Mouse (Mus musculus) heart, postnatal 0 days (tissue): ENCODE results near the gene Nek2. TPM values are rescaled to one million over a fixed set of nuclear protein-coding genes. Genes with fewer than 3 reads are reported as not detected.

Source experiments
- ATAC-seq: fragments of 200-750 bp; cut with Nextera tagmentation; 2 replicates; pipeline ENCODE4 v1.8.0; 2017; ENCODE audit warnings: low read depth, moderate number of reproducible peaks, moderate library complexity; ENCODE audit not compliant: insufficient read depth
- DNase-seq: peaks from one replicate; pipeline ENCODE4 v3.0.0-alpha.2; 2016; ENCODE audit warnings: low spot score
- H3K27ac ChIP-seq: fragments of 300-500 bp; sonication (generic); 2 replicates; pipeline ENCODE4 v1.5.1; 2014; ENCODE audit warnings: low read depth, mild to moderate bottlenecking
- H3K27me3 ChIP-seq: fragments of 300-500 bp; sonication (generic); 2 replicates; pipeline ENCODE4 v1.6.1; 2014; ENCODE audit warnings: low read length, mixed read lengths; ENCODE audit not compliant: control insufficient read depth, insufficient read depth
- H3K36me3 ChIP-seq: fragments of 300-500 bp; sonication (generic); replicated peaks from 2 replicates; pipeline ENCODE4 v1.6.1; 2014; ENCODE audit warnings: low read length, mixed read lengths; ENCODE audit not compliant: control insufficient read depth, insufficient read depth
- H3K4me1 ChIP-seq: fragments of 300-500 bp; sonication (generic); 2 replicates; pipeline ENCODE4 v1.6.1; 2014; ENCODE audit warnings: antibody characterized with exemption; ENCODE audit not compliant: control insufficient read depth, insufficient read depth
- H3K4me2 ChIP-seq: fragments of 300-500 bp; sonication (generic); 2 replicates; pipeline ENCODE4 v1.6.1; 2014; ENCODE audit warnings: low read depth, mild to moderate bottlenecking, low read length, moderate library complexity
- H3K4me3 ChIP-seq: fragments of 300-500 bp; sonication (generic); 2 replicates; pipeline ENCODE4 v1.5.1; 2014; ENCODE audit warnings: low read depth, low read length
- H3K9ac ChIP-seq: fragments of 300-500 bp; sonication (generic); replicated peaks from 2 replicates; pipeline ENCODE4 v1.6.1; 2014; ENCODE audit warnings: low read depth, low read length, mixed read lengths
- H3K9me3 ChIP-seq: fragments of 300-500 bp; sonication (generic); replicated peaks from 2 replicates; pipeline ENCODE4 v1.6.1; 2016; ENCODE audit warnings: low read length; ENCODE audit not compliant: control insufficient read depth
- CTCF ChIP-seq: IDR thresholded peaks from 2 replicates; pipeline ENCODE4 v1.5.1; 2016; ENCODE audit warnings: antibody characterized with exemption, control low read depth, low read depth
- EP300 ChIP-seq: IDR thresholded peaks from 2 replicates; pipeline ENCODE4 v1.6.1; 2016; ENCODE audit warnings: antibody characterized with exemption, low read depth
- WGBS: fragments of 180-500 bp; shearing (Covaris S2); extraction: QIAGEN DNeasy Blood & Tissue Kit; methylation state at CpG from one replicate; pipeline ENCODE4 v1.1.7; 2014; 5-methylcytosine and 5-hydroxymethylcytosine counted together
- polyA plus RNA-seq: library from polyadenylated mRNA; unstranded; fragments of >200 nt; fragmentation: Nextera tagmentation; extraction: Ambion mirVana; gene quantifications from 2 replicates; pipeline ENCODE4 v1.2.1, GENCODE M21; 2015
- total RNA-seq: library from RNA; depleted of rRNA; stranded (reverse); fragments of >200 nt; gene quantifications from 2 replicates; pipeline ENCODE4 v1.2.3, GENCODE M21; 2014; ENCODE audit warnings: low replicate concordance

Nek2 gene
- total and polyA plus RNA-seq, 2 experiments from 2014 or later: 11.7 to 14.8 TPM

- peaks cover 9% of the 10 kb centered on the region for H3K36me3 ChIP-seq
- no peak overlapping the region for H3K27ac ChIP-seq
- no peaks in the 10 kb centered on the region for H3K27me3 ChIP-seq
- no peak for TF ChIP-seq CTCF
- no peak for TF ChIP-seq EP300
- H3K4me2 ChIP-seq: no peak overlapping the region
- no peak overlapping the region for H3K9ac ChIP-seq
- DNase-seq: no peak
- no peak overlapping the region for H3K4me3 ChIP-seq
- ATAC-seq: no peak
- H3K9me3 ChIP-seq: no peaks in the 10 kb centered on the region
- 0 out of 2 replicates have a peak, but pooled peaks cover 8% of the 10 kb centered on the region for H3K4me1 ChIP-seq
Observed at GRCm38 (mm10) chr1:191819026-191819425, 2.2 kb upstream of the Nek2 start.

- no peak overlapping the region for H3K27ac ChIP-seq
- peak; percentile 18 for ATAC-seq
Observed at GRCm38 (mm10) chr1:191820951-191821325, 306 bp upstream of the Nek2 start.

GRCm38 (mm10) chr1:191829124-191829523, 7.9 kb downstream of the Nek2 start:
- ATAC-seq (no peak), DNase-seq (no peak)
- Histone ChIP-seq H3K4me1 (no peaks in the 10 kb centered on the region), H3K36me3 (peaks cover 81% of the 10 kb centered on the region), H3K27me3 (no peaks in the 10 kb centered on the region), H3K4me2 (no peak overlapping the region), H3K4me3 (no peak overlapping the region), H3K9me3 (no peaks in the 10 kb centered on the region), H3K9ac (no peak overlapping the region), H3K27ac (no peak overlapping the region)
- whole genome bisulfite sequencing: 75% methylated on average over 3 of the region's 3 CpGs
- TF ChIP-seq CTCF (peak; percentile 49), EP300 (no peak)

More at GRCm38 (mm10) chr1:191820951-191821325, 306 bp upstream of the Nek2 start:
- Histone ChIP-seq H3K9me3 (no peaks in the 10 kb centered on the region), H3K4me2 (peak overlapping the region; percentile 73), H3K27me3 (no peaks in the 10 kb centered on the region), H3K4me1 (0 out of 2 replicates have a peak, but pooled peaks cover 8% of the 10 kb centered on the region), H3K9ac (0 out of 2 replicates have a peak overlapping the region, but pooled peaks have one; percentile 24), H3K4me3 (peak overlapping the region; percentile 77), H3K36me3 (peaks cover 25% of the 10 kb centered on the region)
- no peak for DNase-seq
- 5% methylated on average over 15 of the region's 15 CpGs for WGBS
- TF ChIP-seq EP300 (no peak), CTCF (no peak)

GRCm38 (mm10) chr1:191833396-191833795, 12.2 kb downstream of the Nek2 start:
- TF ChIP-seq CTCF: no peak
- TF ChIP-seq EP300: no peak
- WGBS: 92% methylated on average over 6 of the region's 6 CpGs

GRCm38 (mm10) chr1:191834825-191835224, 13.6 kb downstream of the Nek2 start:
- H3K27me3 ChIP-seq: no peaks in the 10 kb centered on the region
- H3K9me3 ChIP-seq: no peaks in the 10 kb centered on the region
- H3K4me3 ChIP-seq: no peak overlapping the region
- ATAC-seq: peak; percentile 69
- H3K36me3 ChIP-seq: peaks cover 30% of the 10 kb centered on the region
- no peak overlapping the region for H3K9ac ChIP-seq
- peak; percentile 79 for DNase-seq
- peaks cover 11% of the 10 kb centered on the region for H3K4me1 ChIP-seq
- H3K4me2 ChIP-seq: 0 out of 2 replicates have a peak overlapping the region, but pooled peaks have one; percentile 25
- TF ChIP-seq CTCF: peak; percentile 79
- no peak for TF ChIP-seq EP300
- H3K27ac ChIP-seq: no peak overlapping the region
- 4% methylated on average over 19 of the region's 19 CpGs for WGBS

More at GRCm38 (mm10) chr1:191833396-191833795, 12.2 kb downstream of the Nek2 start:
- Histone ChIP-seq H3K36me3 (peaks cover 42% of the 10 kb centered on the region), H3K4me3 (no peak overlapping the region), H3K9ac (no peak overlapping the region), H3K4me1 (no peaks in the 10 kb centered on the region), H3K9me3 (no peaks in the 10 kb centered on the region), H3K27me3 (no peaks in the 10 kb centered on the region), H3K27ac (no peak overlapping the region), H3K4me2 (no peak overlapping the region)
- ATAC-seq (no peak), DNase-seq (no peak)
